Mouse (Mus musculus) MEL (cell line): Measurements from ENCODE around the gene Ddx49.

Source experiments
- BHLHE40 ChIP-seq: IDR thresholded peaks from 2 replicates; pipeline ENCODE4 v1.6.1; 2012; ENCODE audit warnings: low read depth, mild to moderate bottlenecking, inconsistent platforms, low read length, improper control_type of control experiment, borderline replicate concordance
- CTCF ChIP-seq, 3 experiments: IDR thresholded peaks in 2 of 3; conservative IDR thresholded peaks in 1 of 3; 2 replicates each; pipeline ENCODE4 v1.5.1; 2011 to 2012; ENCODE audit warnings: low read length in 3 of 3, low read depth in 2 of 3, mild to moderate bottlenecking in 2 of 3, improper control_type of control experiment in 1 of 3, inconsistent platforms in 1 of 3, mixed read lengths in 1 of 3, moderate library complexity in 1 of 3; ENCODE audit not compliant: control insufficient read depth in 1 of 3, insufficient read depth in 1 of 3, poor library complexity in 1 of 3, severe bottlenecking in 1 of 3
- ELF1 ChIP-seq: IDR thresholded peaks from 2 replicates; pipeline ENCODE4 v1.6.1; 2014; ENCODE audit warnings: low read depth, mild to moderate bottlenecking, inconsistent platforms, low read length, improper control_type of control experiment, moderate library complexity
- EP300 ChIP-seq, 2 experiments: IDR thresholded peaks; 2 replicates each; pipeline ENCODE4 v1.6.1; 2011; ENCODE audit warnings: improper control_type of control experiment in 2 of 2, low read length in 2 of 2, low read depth in 1 of 2, mild to moderate bottlenecking in 1 of 2
- ETS1 ChIP-seq: IDR thresholded peaks from 2 replicates; pipeline ENCODE4 v1.6.1; 2012; ENCODE audit warnings: low read depth, mild to moderate bottlenecking, inconsistent platforms, low read length, improper control_type of control experiment, moderate library complexity
- POLR2A ChIP-seq, 2 experiments: IDR thresholded peaks; 2 replicates each; pipeline ENCODE4 v1.6.1; 2011 to 2012; ENCODE audit warnings: low read length in 2 of 2, mild to moderate bottlenecking in 2 of 2, control low read depth in 1 of 2, improper control_type of control experiment in 1 of 2, low read depth in 1 of 2, moderate library complexity in 1 of 2; ENCODE audit not compliant: control insufficient read depth in 1 of 2, insufficient read depth in 1 of 2, poor library complexity in 1 of 2
- POLR2AphosphoS5 ChIP-seq: IDR thresholded peaks from 2 replicates; pipeline ENCODE4 v1.6.1; 2012; ENCODE audit warnings: low read depth, borderline replicate concordance, mild to moderate bottlenecking, inconsistent platforms, low read length, moderate library complexity, mixed read lengths
- TCF12 ChIP-seq: IDR thresholded peaks from 2 replicates; pipeline ENCODE4 v1.6.1; 2014; ENCODE audit warnings: low read depth, mild to moderate bottlenecking, inconsistent platforms, low read length, improper control_type of control experiment, moderate library complexity
- ZC3H11A ChIP-seq: IDR thresholded peaks from 2 replicates; pipeline ENCODE4 v1.6.1; 2012; ENCODE audit warnings: low read depth, mild to moderate bottlenecking, inconsistent platforms, low read length, improper control_type of control experiment

GRCm38 (mm10) chr8:70254628-70255027 lies 47.7 kb downstream of the Ddx49 start:
- TF ChIP-seq EP300 (IDR thresholded peaks at IDR 0.05; ENCODE audit: low read depth in 1 of 2, low read length in 2 of 2) = no peak
- no peak; a peak in 1 of 6 replicates for TF ChIP-seq CTCF (IDR thresholded peaks at IDR 0.05 in 2 of 3, conservative IDR thresholded peaks at IDR 0.05 in 1 of 3; ENCODE audit: control insufficient read depth in 1 of 3, insufficient read depth in 1 of 3, low read depth in 2 of 3, low read length in 3 of 3, poor library complexity in 1 of 3, severe bottlenecking in 1 of 3)
- no peak for TF ChIP-seq POLR2A (IDR thresholded peaks at IDR 0.05; ENCODE audit: control insufficient read depth in 1 of 2, insufficient read depth in 1 of 2, low read depth in 1 of 2, low read length in 2 of 2, poor library complexity in 1 of 2)
- no peak for TF ChIP-seq ZC3H11A
- no peak for TF ChIP-seq BHLHE40
- TF ChIP-seq POLR2AphosphoS5 = no peak
- no peak for TF ChIP-seq ELF1
- no peak for TF ChIP-seq ETS1
- TF ChIP-seq TCF12 = no peak
